Mouse (Mus musculus) limb, embryonic 10.5 days (tissue): ENCODE measurements around the gene Fbxl18. TPM values are rescaled to one million over a fixed set of nuclear protein-coding genes. Genes with fewer than 3 reads are reported as not detected.

Experiments used
- DNase-seq: peaks from one replicate; pipeline ENCODE4 v3.0.0-alpha.2; 2017; ENCODE audit warnings: low spot score
- H3K27ac ChIP-seq: fragments of 300-500 bp; sonication (generic); 2 replicates; pipeline ENCODE4 v1.5.1; 2016; ENCODE audit warnings: mild to moderate bottlenecking
- H3K27me3 ChIP-seq: fragments of 300-500 bp; sonication (generic); 2 replicates; pipeline ENCODE4 v1.6.1; 2016; ENCODE audit warnings: low read depth, mild to moderate bottlenecking; ENCODE audit not compliant: poor library complexity, severe bottlenecking
- H3K36me3 ChIP-seq: fragments of 300-500 bp; sonication (generic); 2 replicates; pipeline ENCODE4 v1.6.1; 2016; ENCODE audit warnings: mild to moderate bottlenecking, moderate library complexity
- H3K4me1 ChIP-seq: fragments of 300-500 bp; sonication (generic); 2 replicates; pipeline ENCODE4 v1.6.1; 2016
- H3K4me3 ChIP-seq: fragments of 300-500 bp; sonication (generic); 2 replicates; pipeline ENCODE4 v1.5.1; 2016; ENCODE audit warnings: mild to moderate bottlenecking, moderate library complexity
- H3K9me3 ChIP-seq: fragments of 300-500 bp; sonication (generic); replicated peaks from 2 replicates; pipeline ENCODE4 v1.6.1; 2016; ENCODE audit warnings: mild to moderate bottlenecking
- WGBS: fragments of 180-500 bp; shearing (Covaris S2); methylation state at CpG from one replicate; pipeline ENCODE4 v1.1.7; 2016; 5-methylcytosine and 5-hydroxymethylcytosine counted together
- polyA plus RNA-seq: library from polyadenylated mRNA; unstranded; fragments of >200 nt; fragmentation: Nextera tagmentation; extraction: Ambion mirVana; gene quantifications from 2 replicates; pipeline ENCODE4 v1.2.1, GENCODE M21; 2016

Fbxl18 gene
- polyA plus RNA-seq = 20.9 and 22.8 TPM in 2 replicates

DNA sequence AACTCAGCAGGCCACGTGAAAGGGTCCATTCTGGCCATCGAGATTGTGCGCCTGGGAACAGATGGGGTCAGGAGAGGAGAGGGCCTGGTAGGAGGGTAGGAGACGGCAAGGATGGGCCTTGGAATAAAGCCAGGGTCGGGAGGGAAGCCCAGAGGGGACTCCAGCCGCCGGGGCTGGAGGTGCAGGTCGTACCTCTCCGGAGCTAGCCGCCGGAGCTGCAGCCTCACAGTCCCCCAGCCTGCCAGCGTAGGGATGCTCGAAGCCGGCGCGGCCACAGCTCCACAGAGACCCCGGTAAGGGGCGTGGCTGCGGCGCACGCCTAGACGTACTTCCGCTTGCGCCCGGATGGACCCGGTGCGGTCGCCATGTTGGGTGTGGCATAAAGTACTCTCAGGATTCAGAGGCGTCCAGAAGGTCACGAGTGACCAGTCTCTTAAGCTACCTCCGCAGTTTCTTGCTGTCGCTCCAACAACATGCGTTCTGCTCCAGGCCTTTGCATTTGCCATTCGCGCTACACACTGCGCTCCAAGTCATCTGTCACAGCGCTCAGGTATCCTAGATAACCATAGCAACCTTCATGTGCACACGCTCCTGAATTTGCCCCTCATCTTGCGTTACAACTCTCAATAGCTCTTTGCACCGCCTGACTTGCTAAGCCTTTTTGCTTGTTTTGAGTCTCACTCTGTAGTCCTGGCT, at the start of gene Fbxl18:
TSS of gene Fbxl18 (minus strand) at position 504 of the 696 bp plus-strand sequence.
- H3K9me3 ChIP-seq = no peaks in the 10 kb centered on the region
- peak within 1 kb of the TSS; percentile 79 for H3K4me3 ChIP-seq
- DNase-seq = peak; percentile 95
- WGBS = under 1% methylated on average over 40 of the region's 40 CpGs
- H3K36me3 ChIP-seq = peaks cover 29% of the 10 kb centered on the region
- H3K27ac ChIP-seq = peak within 1 kb of the TSS; percentile 87
- H3K4me1 ChIP-seq = peaks cover 21% of the 10 kb centered on the region
- no peaks in the 10 kb centered on the region for H3K27me3 ChIP-seq

DNA sequence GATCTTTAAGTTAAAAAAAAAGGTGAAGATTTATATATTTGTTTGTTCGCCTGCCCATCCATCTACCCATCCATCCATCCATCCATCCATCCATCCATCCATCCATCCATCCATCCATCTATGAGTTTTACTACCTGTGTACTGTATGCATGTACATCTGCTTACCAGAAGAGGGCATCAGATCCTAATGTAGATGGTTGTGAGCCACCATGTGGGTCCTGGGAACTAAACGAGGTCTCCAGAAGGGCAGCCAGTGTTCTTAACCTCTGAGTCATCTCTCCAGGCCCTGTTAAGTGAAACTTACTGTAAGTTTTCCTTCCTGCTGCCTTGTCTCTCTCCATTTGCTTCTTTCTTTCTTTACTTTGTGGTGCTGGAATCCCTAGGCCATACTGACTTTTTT, 45.2 kb upstream of the Fbxl18 start:
- no peaks in the 10 kb centered on the region for H3K27me3 ChIP-seq
- no peak overlapping the region for H3K27ac ChIP-seq
- no peak overlapping the region for H3K4me3 ChIP-seq
- 68% methylated on average over 2 of the region's 2 CpGs for WGBS
- peaks cover 22% of the 10 kb centered on the region for H3K4me1 ChIP-seq
- no peaks in the 10 kb centered on the region for H3K36me3 ChIP-seq
- DNase-seq = no peak
- no peaks in the 10 kb centered on the region for H3K9me3 ChIP-seq

DNA sequence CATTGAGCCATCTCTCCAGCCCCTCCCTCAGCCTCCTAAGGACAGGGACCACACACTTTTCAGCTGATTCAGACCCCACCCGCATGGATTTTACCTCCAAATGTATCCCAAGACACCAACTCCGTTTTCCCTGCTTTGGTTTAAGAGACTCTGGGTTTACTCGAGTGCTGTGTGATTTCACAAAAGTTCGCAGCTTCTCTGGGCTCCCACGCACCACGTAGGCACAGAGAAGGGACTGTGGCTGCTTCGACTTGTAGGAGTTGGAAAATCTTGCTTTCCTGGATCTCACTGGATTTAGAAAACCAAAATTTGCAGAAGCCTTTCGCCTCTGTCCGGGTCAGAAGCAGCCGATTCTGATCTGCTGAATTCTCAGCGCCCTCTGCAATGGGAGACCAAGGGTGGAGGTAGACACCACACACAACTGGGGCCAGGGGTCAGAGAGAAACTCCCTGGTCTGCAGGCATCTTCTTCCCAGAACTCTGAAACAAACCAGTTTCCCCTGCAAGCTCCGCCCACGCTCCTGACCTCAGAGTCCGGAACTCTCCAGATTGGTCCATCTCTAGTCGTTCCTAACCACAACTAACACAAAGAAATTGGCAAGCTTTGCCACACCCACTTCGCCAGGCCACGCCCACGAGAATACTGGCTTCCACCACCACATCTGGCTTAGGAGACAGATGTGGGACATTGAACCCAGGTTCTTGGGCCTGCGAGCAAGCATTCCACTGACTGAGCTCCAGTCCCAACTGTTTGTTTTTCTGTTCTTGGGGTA, 42.9 kb upstream of the Fbxl18 start:
- peaks cover 18% of the 10 kb centered on the region for H3K4me1 ChIP-seq
- H3K36me3 ChIP-seq = no peaks in the 10 kb centered on the region
- no peaks in the 10 kb centered on the region for H3K27me3 ChIP-seq
- H3K9me3 ChIP-seq = no peaks in the 10 kb centered on the region
- peak overlapping the region; percentile 25 for H3K27ac ChIP-seq
- DNase-seq = peak; percentile 74
- 35% methylated on average over 19 of the region's 19 CpGs for WGBS
- peak overlapping the region; percentile 9; the same call in 1 of the 2 replicates for H3K4me3 ChIP-seq

- H3K4me1 ChIP-seq = peaks cover 29% of the 10 kb centered on the region
- no peaks in the 10 kb centered on the region for H3K9me3 ChIP-seq
- DNase-seq = peak; percentile 95
- H3K4me3 ChIP-seq = peak overlapping the region; percentile 41
- no peaks in the 10 kb centered on the region for H3K27me3 ChIP-seq
- H3K36me3 ChIP-seq = no peaks in the 10 kb centered on the region
- peak overlapping the region; percentile 74 for H3K27ac ChIP-seq
- 4% methylated on average over 17 of the region's 17 CpGs for WGBS
Observed at GRCm38 (mm10) chr5:142936336-142936719, 41.1 kb upstream of the Fbxl18 start.

DNA sequence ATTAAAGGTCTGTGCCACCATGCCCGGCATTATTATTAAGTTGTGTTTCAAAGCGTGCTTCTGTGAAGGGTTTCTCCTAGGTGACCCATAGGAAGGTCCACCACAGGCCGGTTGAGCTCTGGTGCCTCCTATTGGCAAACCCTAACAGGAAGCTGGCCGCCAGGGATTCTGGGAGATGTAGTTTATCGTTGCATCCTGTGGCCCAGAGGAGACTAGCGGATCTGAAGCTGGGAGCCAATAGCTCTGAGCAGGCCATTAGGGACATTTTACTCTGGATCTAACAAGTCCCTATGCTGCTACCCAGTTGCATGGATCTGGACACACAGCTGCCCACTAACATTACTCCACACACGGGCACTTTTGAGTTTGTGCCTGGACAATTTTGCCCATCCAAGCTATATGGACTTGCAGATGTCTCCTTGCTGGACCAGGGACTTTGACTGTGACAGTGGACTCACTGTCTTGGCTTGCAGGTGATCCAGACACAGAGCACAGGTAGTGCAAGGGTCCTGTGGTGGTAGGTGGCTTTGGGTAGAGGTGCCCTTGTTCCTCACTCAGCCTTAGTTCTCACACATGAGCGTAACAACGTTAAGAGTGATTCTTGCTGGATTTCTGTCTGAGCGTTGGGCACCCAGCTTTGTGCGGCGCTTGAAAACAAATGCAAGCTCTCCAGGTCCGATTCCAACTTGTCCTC, 40.6 kb upstream of the Fbxl18 start:
- no peaks in the 10 kb centered on the region for H3K27me3 ChIP-seq
- peak overlapping the region; percentile 41 for H3K4me3 ChIP-seq
- DNase-seq = peak; percentile 84
- H3K4me1 ChIP-seq = peaks cover 32% of the 10 kb centered on the region
- no peaks in the 10 kb centered on the region for H3K9me3 ChIP-seq
- H3K36me3 ChIP-seq = no peaks in the 10 kb centered on the region
- H3K27ac ChIP-seq = peak overlapping the region; percentile 74
- WGBS = 19% methylated on average over 13 of the region's 13 CpGs

GRCm38 (mm10) chr5:142932731-142933130, 37.5 kb upstream of the Fbxl18 start:
- 81% methylated on average over 8 of the region's 8 CpGs for WGBS
- Histone ChIP-seq H3K36me3 (no peaks in the 10 kb centered on the region), H3K9me3 (no peaks in the 10 kb centered on the region), H3K4me1 (peaks cover 37% of the 10 kb centered on the region), H3K27ac (no peak overlapping the region), H3K27me3 (no peaks in the 10 kb centered on the region), H3K4me3 (no peak overlapping the region)
- no peak for DNase-seq

DNA sequence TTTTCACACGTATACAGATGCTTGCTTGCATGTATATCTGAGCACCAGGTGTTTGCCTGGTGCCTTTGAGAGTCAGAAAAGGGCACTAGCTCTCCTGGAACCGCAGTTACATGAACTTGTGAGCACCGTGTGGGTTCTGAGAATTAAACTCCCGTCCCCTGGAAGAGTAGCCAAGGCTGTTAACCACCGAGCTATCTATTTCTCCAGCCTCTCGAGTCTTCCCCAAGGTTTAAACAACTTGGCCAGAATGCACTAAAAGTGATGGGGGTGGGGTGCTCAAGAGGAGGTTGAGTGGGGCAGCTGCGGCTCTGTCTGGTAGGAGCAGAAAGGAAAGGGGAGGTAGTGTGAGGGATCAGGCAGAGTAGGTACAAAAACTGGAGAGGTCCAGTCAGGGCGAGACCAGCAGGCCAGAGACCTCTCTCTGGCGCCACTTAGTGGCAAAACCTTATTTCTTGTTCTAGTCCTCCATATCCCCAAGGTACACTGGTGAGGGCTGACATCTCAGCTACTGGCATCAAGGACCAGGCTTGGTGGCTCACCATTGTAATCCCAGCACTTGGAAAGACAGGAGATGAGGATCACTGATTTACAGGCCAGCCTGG, 37.0 kb upstream of the Fbxl18 start:
- H3K9me3 ChIP-seq = no peaks in the 10 kb centered on the region

DNA sequence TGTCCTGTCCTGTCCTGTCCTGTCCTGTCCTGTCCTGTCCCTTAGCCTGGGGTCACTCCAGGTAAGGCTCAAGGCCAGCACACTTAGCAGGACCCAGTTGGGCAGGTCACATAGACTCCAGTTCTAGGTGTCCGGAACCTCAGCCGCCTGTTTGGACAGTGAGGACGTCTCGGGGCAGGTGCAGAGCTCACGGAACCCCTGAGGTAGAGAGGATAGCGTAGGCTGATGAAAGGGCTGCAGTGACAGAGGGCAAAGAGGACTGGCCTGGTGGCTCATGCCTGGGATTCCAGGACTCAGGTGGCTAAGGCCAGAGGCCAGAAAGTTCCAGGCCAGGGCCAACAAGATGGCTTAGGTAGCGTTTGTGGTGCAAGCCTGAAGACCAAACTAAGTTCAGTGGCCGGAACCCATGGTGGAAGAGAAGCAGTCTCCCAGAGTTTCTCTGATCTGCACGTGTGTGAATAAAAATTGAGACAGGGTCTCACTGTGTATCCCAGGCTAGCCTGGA, 36.1 kb upstream of the Fbxl18 start:
- peak overlapping the region; percentile 42 for H3K27ac ChIP-seq

More for the DNA sequence above, 37.0 kb upstream of the Fbxl18 start:
- DNase-seq = peak; percentile 68
- H3K27me3 ChIP-seq = no peaks in the 10 kb centered on the region
- H3K27ac ChIP-seq = peak overlapping the region; percentile 57; the same call in 1 of the 2 replicates
- H3K4me3 ChIP-seq = no peak overlapping the region
- H3K4me1 ChIP-seq = peaks cover 42% of the 10 kb centered on the region
- 32% methylated on average over 9 of the region's 9 CpGs for WGBS
- no peaks in the 10 kb centered on the region for H3K36me3 ChIP-seq

DNA sequence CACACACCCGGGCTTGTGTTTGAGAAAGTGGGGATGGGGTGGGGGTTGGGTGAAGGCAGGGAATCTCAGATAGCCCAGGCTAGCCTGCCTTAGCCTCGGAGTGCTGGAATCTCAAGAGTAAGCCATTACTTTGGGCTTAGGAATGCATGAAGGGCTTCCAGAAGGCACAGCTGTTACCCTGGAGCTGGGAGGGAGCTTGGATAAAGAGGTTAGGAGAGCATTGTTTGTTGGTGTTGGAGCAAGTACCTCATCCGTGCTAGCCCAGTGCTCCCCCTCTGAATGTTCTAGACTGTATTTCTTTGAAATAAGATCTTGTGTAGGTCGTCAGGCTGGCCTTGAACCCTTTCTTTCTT, 34.2 kb upstream of the Fbxl18 start:
- Histone ChIP-seq H3K36me3 (no peaks in the 10 kb centered on the region), H3K4me1 (peaks cover 47% of the 10 kb centered on the region), H3K9me3 (no peaks in the 10 kb centered on the region), H3K27ac (peak overlapping the region; percentile 94), H3K27me3 (no peaks in the 10 kb centered on the region), H3K4me3 (peak overlapping the region; percentile 55)
- DNase-seq = no peak
- 28% methylated on average over 4 of the region's 4 CpGs for WGBS

More for the DNA sequence above, 36.1 kb upstream of the Fbxl18 start:
- no peak for DNase-seq
- Histone ChIP-seq H3K36me3 (no peaks in the 10 kb centered on the region), H3K4me3 (no peak overlapping the region), H3K27me3 (no peaks in the 10 kb centered on the region), H3K9me3 (no peaks in the 10 kb centered on the region), H3K4me1 (peaks cover 46% of the 10 kb centered on the region)
- 88% methylated on average over 9 of the region's 9 CpGs for WGBS

GRCm38 (mm10) chr5:142928749-142929399, 33.7 kb upstream of the Fbxl18 start:
- H3K4me3 ChIP-seq = peak overlapping the region; percentile 55
- 4% methylated on average over 35 of the region's 35 CpGs for WGBS
- H3K27ac ChIP-seq = peak overlapping the region; percentile 94

GRCm38 (mm10) chr5:142927341-142927930, 32.2 kb upstream of the Fbxl18 start:
- WGBS = 92% methylated on average over 12 of the region's 12 CpGs
- no peak overlapping the region for H3K4me3 ChIP-seq
- no peaks in the 10 kb centered on the region for H3K27me3 ChIP-seq
- H3K36me3 ChIP-seq = no peaks in the 10 kb centered on the region
- H3K4me1 ChIP-seq = peaks cover 46% of the 10 kb centered on the region
- DNase-seq = no peak
- H3K9me3 ChIP-seq = no peaks in the 10 kb centered on the region
- H3K27ac ChIP-seq = peak overlapping the region; percentile 87

More at GRCm38 (mm10) chr5:142928749-142929399, 33.7 kb upstream of the Fbxl18 start:
- Histone ChIP-seq H3K36me3 (no peaks in the 10 kb centered on the region), H3K27me3 (no peaks in the 10 kb centered on the region), H3K9me3 (no peaks in the 10 kb centered on the region), H3K4me1 (peaks cover 47% of the 10 kb centered on the region)
- peak; percentile 82 for DNase-seq

GRCm38 (mm10) chr5:142926940-142927228, 31.7 kb upstream of the Fbxl18 start:
- DNase-seq = no peak
- Histone ChIP-seq H3K9me3 (no peaks in the 10 kb centered on the region), H3K27ac (peak overlapping the region; percentile 87), H3K4me1 (peaks cover 41% of the 10 kb centered on the region), H3K27me3 (no peaks in the 10 kb centered on the region), H3K4me3 (no peak overlapping the region), H3K36me3 (no peaks in the 10 kb centered on the region)
- WGBS = 34% methylated on average over 3 of the region's 3 CpGs
